Mouse (Mus musculus): ENCODE measurements at regions not wholly inside any gene's neighbourhood (a gene's known extent, or its start where the extent isn't known, plus 50 kb on each side); places are given as distances from the start of the nearest gene placed in this dataset.

DNA sequence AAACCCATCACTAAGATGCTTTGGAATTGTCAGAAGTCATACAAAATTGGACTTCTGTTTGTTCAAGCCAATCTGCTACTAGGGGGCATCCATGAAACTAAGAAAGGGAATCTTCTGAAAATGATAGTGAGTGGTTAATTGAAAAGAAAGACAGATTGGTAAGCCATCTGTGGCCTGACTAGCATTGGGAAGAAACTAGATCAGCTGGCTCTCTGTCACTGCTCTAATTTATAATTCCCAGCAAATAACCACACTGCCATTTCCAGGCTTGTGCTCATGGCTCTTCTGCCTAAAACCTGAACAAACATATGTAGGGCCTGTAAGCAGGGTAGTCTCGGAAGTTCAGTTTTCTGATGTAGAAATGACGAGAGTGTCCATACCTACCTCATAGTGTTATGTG lies 569.8 kb downstream of the Pcdh19 start:
- no peak for DNase-seq (ENCODE audit: low spot score)

DNA sequence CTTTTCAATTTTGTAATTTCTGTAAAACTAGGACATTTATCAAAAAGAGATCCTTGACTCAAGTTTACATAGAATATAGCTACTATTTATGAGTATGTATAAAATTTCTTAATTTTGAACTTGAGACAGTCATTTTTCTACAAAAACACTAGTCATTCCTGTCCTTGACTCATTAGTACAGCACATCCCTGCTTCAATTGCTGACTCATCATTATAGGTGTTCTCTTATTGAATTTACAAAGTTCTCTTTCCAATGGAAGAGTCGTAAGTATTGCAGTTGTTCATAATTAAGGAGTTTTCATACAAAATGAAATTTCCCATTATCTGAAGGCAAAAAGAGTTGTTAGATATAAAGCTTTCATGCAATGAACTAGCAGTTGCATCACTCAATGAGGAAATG lies 578.6 kb downstream of the Pcdh19 start:
- DNase-seq (ENCODE audit: low spot score), result no peak

- DNase-seq (ENCODE audit: low spot score), result no peak
Measured at GRCm38 (mm10) chrX:133092983-133093382, 595.8 kb downstream of the Pcdh19 start.

GRCm38 (mm10) chrX:133064116-133064515 lies 624.7 kb downstream of the Pcdh19 start:
- peak; percentile 42 for DNase-seq (ENCODE audit: low spot score)

All from testis, postnatal 10 days (tissue).